Mouse (Mus musculus) midbrain, embryonic 12.5 days (tissue): ENCODE results near the gene Mt1. TPM values are rescaled to one million over a fixed set of nuclear protein-coding genes. Genes with fewer than 3 reads are reported as not detected.

Source experiments
- ATAC-seq: fragments of 200-750 bp; cut with Nextera tagmentation; 2 replicates; pipeline ENCODE4 v1.8.0; 2017; ENCODE audit warnings: low read depth, moderate TSS enrichment, moderate library complexity; ENCODE audit not compliant: low FRiP score
- H3K27ac ChIP-seq: fragments of 300-500 bp; sonication (generic); replicated peaks from 2 replicates; pipeline ENCODE4 v1.5.1; 2016; ENCODE audit warnings: mild to moderate bottlenecking
- H3K27me3 ChIP-seq: fragments of 300-500 bp; sonication (generic); 2 replicates; pipeline ENCODE4 v1.6.1; 2016; ENCODE audit warnings: mild to moderate bottlenecking
- H3K36me3 ChIP-seq: fragments of 300-500 bp; sonication (generic); 2 replicates; pipeline ENCODE4 v1.6.1; 2016
- H3K4me1 ChIP-seq: fragments of 300-500 bp; sonication (generic); 2 replicates; pipeline ENCODE4 v1.6.1; 2016
- H3K4me2 ChIP-seq: fragments of 300-500 bp; sonication (generic); replicated peaks from 2 replicates; pipeline ENCODE4 v1.6.1; 2016; ENCODE audit warnings: mild to moderate bottlenecking, moderate library complexity
- H3K4me3 ChIP-seq: fragments of 300-500 bp; sonication (generic); 2 replicates; pipeline ENCODE4 v1.5.1; 2016; ENCODE audit warnings: mild to moderate bottlenecking
- H3K9ac ChIP-seq: fragments of 300-500 bp; sonication (generic); replicated peaks from 2 replicates; pipeline ENCODE4 v1.6.1; 2016; ENCODE audit warnings: mild to moderate bottlenecking, moderate library complexity
- H3K9me3 ChIP-seq: fragments of 300-500 bp; sonication (generic); 2 replicates; pipeline ENCODE4 v1.6.1; 2016; ENCODE audit warnings: mild to moderate bottlenecking
- WGBS: fragments of 180-500 bp; shearing (Covaris S2); methylation state at CpG from one replicate; pipeline ENCODE4 v1.1.7; 2016; 5-methylcytosine and 5-hydroxymethylcytosine counted together
- polyA plus RNA-seq: library from polyadenylated mRNA; unstranded; fragments of >200 nt; fragmentation: Nextera tagmentation; extraction: Ambion mirVana; gene quantifications from 2 replicates; pipeline ENCODE4 v1.2.1, GENCODE M21; 2016

Gene Mt1
- polyA plus RNA-seq, 1 experiment from 2014 or later = 31.1 TPM

DNA sequence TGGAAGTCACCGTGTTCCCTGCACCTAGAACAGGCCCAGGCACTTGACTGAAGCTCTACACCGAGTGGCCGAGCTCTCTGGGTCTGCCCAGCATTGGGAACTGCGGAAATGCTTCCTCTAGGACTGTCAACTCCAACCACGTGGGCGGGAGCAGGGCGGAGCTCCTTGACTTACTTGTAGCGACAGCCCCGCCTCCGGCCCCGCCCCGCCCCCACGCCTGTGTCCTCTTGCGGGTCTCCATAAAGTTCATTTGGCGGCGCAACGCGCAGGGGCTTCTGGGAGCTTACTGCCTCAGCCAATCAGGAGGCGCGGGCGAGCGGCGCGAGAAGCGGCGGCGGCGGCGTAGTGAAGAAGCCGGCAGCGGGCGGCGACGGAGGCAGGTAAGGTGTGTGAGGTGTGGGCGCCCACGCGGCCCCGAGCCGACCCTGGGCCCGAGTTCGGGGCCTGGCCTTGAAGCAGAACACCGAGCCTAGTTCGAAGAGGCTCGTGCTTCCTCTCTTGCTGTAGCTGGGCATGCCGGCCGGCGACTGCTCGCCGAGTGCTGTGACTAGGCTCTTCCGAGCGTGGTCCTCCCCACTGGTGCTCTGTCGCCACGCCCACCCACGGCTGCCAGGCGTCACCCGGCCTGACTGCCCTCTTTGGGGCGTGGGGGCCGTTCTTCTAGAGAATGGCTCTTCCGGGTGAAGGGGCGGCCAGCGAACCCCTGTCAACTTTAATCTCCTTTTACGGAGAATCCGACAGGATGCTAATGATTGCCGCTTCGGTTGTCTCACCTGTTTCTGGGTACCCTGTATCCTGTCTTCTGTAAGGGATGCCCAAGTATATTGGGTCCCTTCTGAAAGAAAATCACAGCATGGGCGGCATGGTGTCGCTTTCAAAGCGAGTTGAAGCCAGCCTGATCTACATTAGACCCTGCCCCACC is 35.6 kb downstream of the Mt1 start, which contains the start of gene Nup93:
Gene Nup93, plus strand, starts transcription at position 313 of the 922 bp plus-strand sequence.
- no peaks in the 10 kb centered on the region for H3K9me3 ChIP-seq
- peak; percentile 96 for ATAC-seq
- H3K4me2 ChIP-seq = peak within 1 kb of the TSS; percentile 80
- WGBS = under 1% methylated on average over 68 of the region's 68 CpGs
- H3K4me3 ChIP-seq = peak within 1 kb of the TSS; percentile 85
- H3K9ac ChIP-seq = peak within 1 kb of the TSS; percentile 78
- H3K4me1 ChIP-seq = peaks cover 23% of the 10 kb centered on the region
- no peaks in the 10 kb centered on the region for H3K36me3 ChIP-seq
- H3K27ac ChIP-seq = peak within 1 kb of the TSS; percentile 58; the same call in 1 of the 2 replicates
- no peaks in the 10 kb centered on the region for H3K27me3 ChIP-seq

DNA sequence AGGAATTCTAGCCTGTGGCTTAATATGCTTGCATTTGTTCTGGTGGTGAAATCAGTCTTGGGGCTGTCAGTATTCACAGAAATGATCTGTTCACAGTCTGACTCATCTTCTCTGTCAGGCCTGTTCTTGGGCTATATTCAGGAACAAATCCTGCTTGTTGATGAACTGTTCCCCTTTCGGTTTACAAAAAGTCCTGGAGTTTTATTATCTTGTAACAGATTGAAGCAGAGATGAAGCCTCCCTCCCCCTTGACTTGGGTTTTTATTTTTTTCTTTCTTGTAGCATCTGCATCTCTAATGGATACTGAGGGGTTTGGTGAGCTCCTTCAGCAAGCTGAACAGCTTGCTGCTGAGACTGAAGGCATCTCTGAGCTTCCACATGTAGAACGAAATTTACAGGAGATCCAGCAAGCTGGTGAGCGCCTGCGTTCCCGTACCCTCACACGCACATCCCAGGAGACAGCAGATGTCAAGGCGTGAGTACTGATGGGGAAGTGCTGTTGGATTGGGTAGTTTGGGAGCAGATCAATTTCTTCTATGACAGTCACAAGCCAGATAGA is 48.6 kb downstream of the Mt1 start:
- Histone ChIP-seq H3K9ac (no peak overlapping the region), H3K27me3 (no peaks in the 10 kb centered on the region), H3K27ac (no peak overlapping the region), H3K4me3 (no peak overlapping the region), H3K36me3 (peaks cover 15% of the 10 kb centered on the region), H3K9me3 (no peaks in the 10 kb centered on the region), H3K4me1 (no peaks in the 10 kb centered on the region), H3K4me2 (no peak overlapping the region)
- no peak for ATAC-seq
- WGBS = 93% methylated on average over 7 of the region's 7 CpGs

Other genes with a start within 250 kb of the Mt1 start
- 75.4 and 77.5 TPM in 2 replicates for gene Amfr, start 166.2 kb upstream of the Mt1 start, polyA plus RNA-seq
- 167 and 173 TPM in 2 replicates for gene Nudt21, start 142.1 kb upstream of the Mt1 start, polyA plus RNA-seq
- 12.9 and 13.6 TPM in 2 replicates for gene Ogfod1, start 141.9 kb upstream of the Mt1 start, polyA plus RNA-seq
- gene Bbs2, start 80.2 kb upstream of the Mt1 start, polyA plus RNA-seq = 25.3 and 25.4 TPM in 2 replicates
- not detected in 2 replicates for gene Mt4, start 41.9 kb upstream of the Mt1 start, polyA plus RNA-seq
- gene Mt3, start 26.5 kb upstream of the Mt1 start, polyA plus RNA-seq = 16.9 and 23.8 TPM in 2 replicates
- 12.9 and 13.1 TPM in 2 replicates for gene Mt2, start 6.4 kb upstream of the Mt1 start, polyA plus RNA-seq
- gene Nup93, start 35.5 kb downstream of the Mt1 start, polyA plus RNA-seq = 96.7 and 98.4 TPM in 2 replicates
- gene Slc12a3, start 150.1 kb downstream of the Mt1 start, polyA plus RNA-seq = not detected in 2 replicates
- gene Herpud1, start 207.4 kb downstream of the Mt1 start, polyA plus RNA-seq = 55.4 and 57.7 TPM in 2 replicates